Mouse (Mus musculus) liver, embryonic 14.5 days (tissue): ENCODE results near the gene Prdx5. TPM values are rescaled to one million over a fixed set of nuclear protein-coding genes. Genes with fewer than 3 reads are reported as not detected.

ENCODE experiments used
- ATAC-seq: fragments of 200-750 bp; cut with Nextera tagmentation; 2 replicates; pipeline ENCODE4 v1.8.0; 2017; ENCODE audit warnings: moderate number of reproducible peaks, mild to moderate bottlenecking, moderate library complexity; ENCODE audit not compliant: insufficient read depth
- DNase-seq, 3 experiments: peaks; one replicate each; pipeline ENCODE4 v3.0.0-alpha.2; 2012 to 2013; ENCODE audit warnings: low read depth in 3 of 3, low spot score in 3 of 3
- H3K27ac ChIP-seq: fragments of 300-500 bp; sonication (generic); 2 replicates; pipeline ENCODE4 v1.5.1; 2014; ENCODE audit warnings: moderate library complexity, mild to moderate bottlenecking, control low read depth, inconsistent platforms
- H3K27me3 ChIP-seq: fragments of 300-500 bp; sonication (generic); 2 replicates; pipeline ENCODE4 v1.6.1; 2014; ENCODE audit warnings: mild to moderate bottlenecking, low read length, moderate library complexity; ENCODE audit not compliant: control insufficient read depth, insufficient read depth
- H3K36me3 ChIP-seq: fragments of 300-500 bp; sonication (generic); replicated peaks from 2 replicates; pipeline ENCODE4 v1.6.1; 2014; ENCODE audit warnings: low read depth; ENCODE audit not compliant: control insufficient read depth, insufficient read depth
- H3K4me1 ChIP-seq, 2 experiments: fragments of 200-500 bp in 1 of 2; fragments of 300-500 bp in 1 of 2; sonication (generic) in 1 of 2; replicated peaks; 2 replicates each; pipeline ENCODE4 v1.6.1; 2012 to 2014; ENCODE audit warnings: antibody characterized with exemption in 1 of 2, inconsistent platforms in 1 of 2, low read length in 1 of 2; ENCODE audit not compliant: control insufficient read depth in 2 of 2, insufficient read depth in 2 of 2
- H3K4me2 ChIP-seq: fragments of 300-500 bp; sonication (generic); 2 replicates; pipeline ENCODE4 v1.6.1; 2014; ENCODE audit warnings: low read depth, mild to moderate bottlenecking, control low read depth, moderate library complexity
- H3K4me3 ChIP-seq, 2 experiments: fragments of 200-500 bp in 1 of 2; fragments of 300-500 bp in 1 of 2; sonication (generic) in 1 of 2; 2 replicates each; pipeline ENCODE4 v1.5.1; 2012 to 2014; ENCODE audit warnings: low read depth in 2 of 2, low read length in 2 of 2, mild to moderate bottlenecking in 2 of 2, control low read depth in 1 of 2, inconsistent platforms in 1 of 2, moderate library complexity in 1 of 2; ENCODE audit not compliant: insufficient read depth in 1 of 2
- H3K9ac ChIP-seq: fragments of 300-500 bp; sonication (generic); replicated peaks from 2 replicates; pipeline ENCODE4 v1.6.1; 2014; ENCODE audit warnings: mild to moderate bottlenecking, control low read depth, moderate library complexity
- H3K9me3 ChIP-seq: fragments of 300-500 bp; sonication (generic); 2 replicates; pipeline ENCODE4 v1.6.1; 2016; ENCODE audit warnings: low read length, mixed read lengths; ENCODE audit not compliant: control insufficient read depth
- CTCF ChIP-seq: IDR thresholded peaks from 2 replicates; pipeline ENCODE4 v1.5.1; 2016; ENCODE audit warnings: antibody characterized with exemption, low read depth, control low read depth
- EP300 ChIP-seq: IDR thresholded peaks from 2 replicates; pipeline ENCODE4 v1.6.1; 2016; ENCODE audit warnings: antibody characterized with exemption, low read depth
- WGBS: fragments of 180-500 bp; shearing (Covaris S2); extraction: QIAGEN DNeasy Blood & Tissue Kit; methylation state at CpG from one replicate; pipeline ENCODE4 v1.1.7; 2014; ENCODE audit not compliant: insufficient replicate concordance; 5-methylcytosine and 5-hydroxymethylcytosine counted together
- polyA plus RNA-seq, 2 experiments: library from polyadenylated mRNA; depleted of rRNA in 1 of 2; stranded (reverse) in 1 of 2; unstranded in 1 of 2; fragments of >200 nt; fragmentation: Nextera tagmentation in 1 of 2; extraction: Ambion mirVana in 1 of 2; gene quantifications; 2 replicates each; pipeline versions ENCODE4 v1.2.1 to v1.2.3; 2012 to 2014

The Prdx5 gene
- polyA plus RNA-seq, 2 experiments = 54.9 to 87.2 TPM

DNA sequence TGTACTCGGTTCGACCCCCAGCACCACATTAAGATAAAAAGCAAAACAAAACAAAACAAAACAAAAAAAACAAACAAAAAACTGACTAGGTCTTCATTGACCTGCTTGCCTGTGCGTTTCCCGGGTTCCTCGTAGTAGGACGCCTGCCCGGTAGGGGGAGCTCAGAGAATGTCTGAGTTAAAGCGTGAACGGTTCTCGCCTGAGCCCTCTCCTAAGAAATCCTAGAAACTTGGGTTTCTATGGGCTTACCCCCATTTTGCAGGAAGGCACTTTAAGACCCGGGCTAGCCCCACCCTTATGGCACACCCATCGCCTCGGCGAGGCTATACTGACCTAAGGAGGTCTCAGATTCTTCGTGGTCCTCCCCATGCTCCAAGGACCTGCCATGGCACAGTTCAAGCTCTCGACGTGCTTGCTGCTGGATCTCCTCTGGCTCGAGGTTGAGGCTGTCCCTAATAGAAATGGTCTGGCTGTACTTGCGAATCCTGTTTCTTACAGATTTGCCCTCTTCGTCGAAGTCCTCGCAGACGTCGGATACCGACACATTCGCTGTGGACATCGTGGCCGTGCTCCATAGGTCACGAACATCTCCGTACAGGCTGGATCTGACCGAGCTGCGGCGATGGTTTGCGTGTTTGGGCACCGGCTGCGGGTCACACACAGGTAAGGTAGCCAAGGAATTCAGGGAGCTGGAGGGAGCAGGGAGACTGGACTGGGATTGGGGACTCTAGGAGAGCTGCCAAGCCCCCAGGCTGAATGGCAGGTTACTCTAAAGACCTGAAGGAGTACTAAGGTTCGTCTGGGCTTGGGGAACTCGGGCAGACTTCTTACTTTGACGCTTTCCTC is 14.8 kb upstream of the Prdx5 start:
- Histone ChIP-seq H3K4me2 (peak overlapping the region; percentile 30), H3K9ac (no peak overlapping the region), H3K4me3 (no peak overlapping the region), H3K4me1 (peaks cover 7 to 13% of the 10 kb centered on the region in 2 experiments), H3K27me3 (peaks cover 58% of the 10 kb centered on the region), H3K36me3 (no peaks in the 10 kb centered on the region), H3K27ac (no peak overlapping the region), H3K9me3 (no peaks in the 10 kb centered on the region)
- no peak for TF ChIP-seq EP300
- peak; percentile 85 for TF ChIP-seq CTCF
- DNase-seq (no peak), ATAC-seq (no peak)
- 3% methylated on average over 39 of the region's 39 CpGs for WGBS

DNA sequence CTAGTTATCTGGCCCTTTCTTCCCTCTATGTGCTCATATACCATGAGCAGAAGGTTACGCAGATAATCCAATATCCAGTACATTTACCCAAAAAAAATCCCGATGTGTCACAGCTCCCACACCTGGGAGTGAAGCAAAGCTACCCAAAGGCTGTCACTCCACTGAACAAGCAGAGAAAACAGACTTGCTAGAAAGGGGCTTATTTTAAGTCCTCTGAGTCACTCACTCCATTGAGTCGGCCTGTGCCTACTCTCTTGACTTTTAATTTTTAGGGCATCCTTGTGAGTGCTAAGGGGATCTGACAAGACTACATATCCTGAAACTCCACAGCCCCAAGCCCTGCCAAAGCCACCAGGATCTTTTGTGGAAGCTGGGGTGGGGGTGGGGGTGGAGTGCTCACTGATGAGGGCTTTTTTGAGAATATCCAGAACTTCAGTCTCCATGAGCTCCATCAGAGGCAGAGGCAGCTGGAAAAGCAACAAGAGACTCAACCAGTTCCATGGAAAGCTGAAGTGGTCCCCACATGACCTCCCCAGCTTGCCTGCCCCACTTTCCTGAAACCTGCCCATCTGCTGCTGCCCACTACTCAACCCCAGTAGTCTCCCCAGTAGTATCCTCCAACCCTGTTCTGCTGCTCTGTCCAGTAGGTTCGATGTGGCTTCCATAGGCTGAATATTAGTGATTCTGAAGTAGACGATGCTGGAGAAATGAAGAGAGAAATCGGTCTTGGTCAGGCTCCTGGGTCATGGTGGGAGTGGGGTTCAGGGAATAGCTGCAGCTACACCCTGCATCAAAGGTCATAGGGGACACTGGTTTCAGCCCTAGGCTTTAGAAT is 13.2 kb upstream of the Prdx5 start:
- Histone ChIP-seq H3K27ac (no peak overlapping the region), H3K4me1 (peaks cover 7 to 13% of the 10 kb centered on the region in 2 experiments), H3K4me3 (peak overlapping the region in 1 of 2 experiments; percentile 82; a peak in 1 of 4 replicates), H3K9ac (peak overlapping the region; percentile 58), H3K36me3 (no peaks in the 10 kb centered on the region), H3K4me2 (peak overlapping the region; percentile 96), H3K9me3 (no peaks in the 10 kb centered on the region), H3K27me3 (peaks cover 45% of the 10 kb centered on the region)
- TF ChIP-seq EP300 (no peak), CTCF (no peak)
- WGBS = 56% methylated on average over 6 of the region's 6 CpGs
- ATAC-seq = no peak
- DNase-seq = no peak

DNA sequence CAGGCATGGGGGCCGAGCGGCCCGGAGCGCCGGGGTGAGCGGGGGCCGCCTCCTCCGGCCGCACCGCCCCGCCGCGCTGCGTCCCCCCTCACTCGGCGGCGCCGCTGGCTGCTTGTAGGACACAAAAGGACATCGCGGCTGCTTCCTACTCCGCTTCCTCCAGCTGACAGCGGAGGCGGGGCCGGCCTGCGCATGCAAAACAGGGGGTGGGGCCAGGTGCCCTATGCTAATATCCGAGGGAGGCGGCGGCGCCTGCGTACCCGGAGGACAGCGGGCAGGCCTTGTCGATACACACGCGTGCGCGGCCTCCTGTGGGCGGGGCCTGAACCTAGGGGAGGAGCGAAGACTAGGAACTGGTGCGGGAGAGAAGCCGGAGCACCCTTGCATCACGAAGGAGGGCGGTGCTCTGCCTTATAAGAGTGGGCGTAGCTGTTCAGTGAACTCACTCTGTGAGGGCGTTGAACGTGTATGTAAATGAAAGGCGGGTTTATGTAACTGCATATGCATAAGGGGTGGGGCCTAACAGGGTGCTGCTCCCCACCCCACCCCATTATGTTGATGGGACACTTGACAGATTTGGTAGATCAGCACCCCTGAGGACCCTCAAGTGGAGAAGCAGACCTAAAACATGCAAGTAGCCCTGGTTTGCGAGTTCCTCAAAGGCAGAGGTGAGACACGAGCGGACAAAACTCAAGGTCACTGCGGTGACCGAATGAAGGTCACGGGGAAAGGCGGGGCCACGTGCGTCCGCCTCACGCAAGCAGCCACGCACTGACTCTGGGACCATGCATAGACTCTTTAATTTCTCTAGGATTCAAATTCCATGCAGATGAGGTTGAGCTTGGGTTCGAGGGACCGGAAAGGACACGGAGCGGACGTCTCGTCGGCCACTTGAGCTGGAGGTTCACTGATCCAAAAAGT is 12.0 kb upstream of the Prdx5 start, which contains the start of gene Esrra:
TSS of gene Esrra (minus strand) at position 167 of the 921 bp plus-strand sequence.
- peak within 1 kb of the TSS; percentile 67 to 82 for H3K4me3 ChIP-seq
- H3K9ac ChIP-seq = peak within 1 kb of the TSS; percentile 82
- no peaks in the 10 kb centered on the region for H3K36me3 ChIP-seq
- H3K9me3 ChIP-seq = no peaks in the 10 kb centered on the region
- H3K27ac ChIP-seq = peak within 1 kb of the TSS; percentile 41
- DNase-seq (peak; percentile 99 to 100 (median 99)), ATAC-seq (peak; percentile 93)
- WGBS = under 1% methylated on average over 57 of the region's 66 CpGs
- peaks cover 33% of the 10 kb centered on the region for H3K27me3 ChIP-seq
- H3K4me2 ChIP-seq = peak within 1 kb of the TSS; percentile 96
- H3K4me1 ChIP-seq = peaks cover 7 to 13% of the 10 kb centered on the region in 2 experiments
- TF ChIP-seq EP300 (no peak), CTCF (0 out of 2 replicates have a peak, but pooled peaks have one; percentile 12)

DNA sequence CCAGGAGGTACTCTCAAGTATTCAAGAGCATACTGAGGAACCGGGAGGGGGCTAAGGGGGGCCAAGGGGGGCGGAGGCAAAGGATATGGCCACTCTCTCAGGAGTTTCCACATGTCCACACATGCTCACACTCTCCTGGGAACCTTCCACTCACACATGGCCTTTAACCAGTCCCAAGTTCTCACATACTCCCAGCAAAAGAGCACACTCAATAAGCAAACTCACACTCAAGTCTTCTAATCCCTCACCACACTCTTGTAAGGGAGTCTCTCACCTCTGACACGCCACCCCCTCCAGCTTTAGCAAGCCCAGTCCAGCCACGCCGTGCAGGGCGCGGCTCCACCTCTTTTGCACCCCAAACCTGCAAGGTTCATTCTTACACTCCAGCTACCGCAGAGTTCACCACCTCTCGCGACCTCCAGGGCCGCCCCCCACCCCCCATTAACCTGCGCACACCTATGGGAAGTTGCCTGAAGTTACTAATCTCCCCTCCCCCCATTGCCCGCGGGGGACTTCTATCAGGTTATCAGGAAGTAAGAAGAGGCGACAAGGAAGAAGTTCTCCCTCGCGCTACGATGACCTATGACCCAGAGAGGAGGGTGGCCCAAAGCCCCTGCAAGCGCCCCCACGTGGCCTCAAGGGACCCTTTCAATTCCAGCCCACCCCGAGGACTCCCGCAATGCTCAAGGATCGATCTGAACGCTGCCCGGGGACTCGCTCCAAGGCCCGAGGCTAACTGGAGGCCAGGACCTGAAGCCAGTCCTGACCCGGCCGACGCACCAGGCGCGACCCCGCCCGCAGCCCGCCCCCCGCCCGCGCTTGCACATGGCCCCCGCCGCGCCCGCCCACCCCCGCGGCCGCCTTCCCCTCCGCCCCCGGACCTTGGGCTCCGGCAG is 11.1 kb upstream of the Prdx5 start:
- H3K9ac ChIP-seq = peak overlapping the region; percentile 82
- H3K27ac ChIP-seq = peak overlapping the region; percentile 16
- no peaks in the 10 kb centered on the region for H3K9me3 ChIP-seq
- no peaks in the 10 kb centered on the region for H3K36me3 ChIP-seq
- TF ChIP-seq CTCF = peak; percentile 37
- TF ChIP-seq EP300 = no peak
- peaks cover 7 to 16% of the 10 kb centered on the region in 2 experiments for H3K4me1 ChIP-seq
- WGBS = under 1% methylated on average over 46 of the region's 48 CpGs
- peaks cover 24% of the 10 kb centered on the region for H3K27me3 ChIP-seq
- DNase-seq (no peak), ATAC-seq (no peak)
- peak overlapping the region; percentile 96 for H3K4me2 ChIP-seq
- peak overlapping the region; percentile 58 to 82 for H3K4me3 ChIP-seq
